Mouse (Mus musculus) heart, postnatal 14 days (tissue): ENCODE measurements at regions not wholly inside any gene's neighbourhood (a gene's known extent, or its start where the extent isn't known, plus 50 kb on each side); places are given as distances from the start of the nearest gene placed in this dataset.

Experiments used
- DNase-seq, 2 experiments: peaks; one replicate each; pipeline ENCODE4 v3.0.0; 2021 to 2022
- intact Hi-C: fragments of 180-260 bp; cut with DNase I; formaldehyde crosslinking; loops from one replicate; pipeline ENCODE4 v1.15.1; 2025

DNA sequence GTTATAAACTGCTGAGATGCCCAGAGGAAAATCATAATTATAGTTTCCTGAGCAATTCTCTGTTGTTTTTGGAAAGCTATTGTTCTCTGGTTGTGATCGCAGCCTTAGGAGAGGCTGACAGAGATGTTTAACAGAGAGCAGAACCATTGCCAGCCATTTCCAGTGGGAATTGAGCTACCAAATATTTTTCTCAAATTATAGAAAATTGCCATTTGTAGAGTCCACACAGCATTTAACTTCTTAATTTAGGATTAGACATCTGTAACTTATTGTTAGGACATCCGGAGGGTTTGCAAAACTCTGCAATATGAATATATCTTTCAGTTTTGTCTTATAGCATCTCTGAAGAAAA, 222.0 kb downstream of the Enc1 start:
- intact Hi-C loops, result no loop called here
- no peak for DNase-seq

DNA sequence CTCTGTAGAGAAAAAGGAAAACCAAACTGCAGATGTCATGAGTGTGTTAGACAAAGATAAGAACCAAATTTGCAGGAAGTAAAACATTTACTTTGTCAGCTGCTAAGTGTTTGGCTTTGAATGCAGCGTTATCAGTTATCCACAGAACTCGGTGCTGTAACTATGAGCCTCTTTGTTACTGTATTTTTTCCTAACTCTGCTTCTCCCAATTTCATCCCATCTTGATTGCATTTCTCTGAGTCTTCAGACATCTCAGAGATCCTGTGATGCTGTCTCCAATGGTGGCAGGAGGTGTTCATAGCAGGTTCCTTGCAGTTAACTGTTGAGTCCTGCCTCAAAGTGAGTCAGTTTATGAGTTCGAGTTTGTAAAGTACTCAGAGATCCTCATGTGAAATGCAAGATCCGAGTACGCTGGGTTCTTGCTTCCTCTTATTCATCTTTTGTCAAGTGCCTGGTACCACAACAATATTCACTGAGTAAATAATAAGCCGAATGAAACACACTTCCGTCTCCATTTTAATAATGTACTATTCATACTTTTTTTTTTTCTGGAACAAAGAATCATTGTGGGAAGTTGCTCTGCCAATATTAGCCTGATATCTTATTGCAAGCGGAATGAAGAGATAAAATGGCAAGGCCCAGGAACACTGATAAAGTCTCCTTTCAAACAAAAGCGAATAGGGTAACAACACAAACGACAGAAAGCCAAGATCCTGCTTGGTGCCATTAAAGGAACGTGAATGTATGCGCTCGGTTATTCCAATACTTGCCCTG, 221.4 kb downstream of the Enc1 start:
- DNase-seq, result no peak
- intact Hi-C loops, result no loop called here

DNA sequence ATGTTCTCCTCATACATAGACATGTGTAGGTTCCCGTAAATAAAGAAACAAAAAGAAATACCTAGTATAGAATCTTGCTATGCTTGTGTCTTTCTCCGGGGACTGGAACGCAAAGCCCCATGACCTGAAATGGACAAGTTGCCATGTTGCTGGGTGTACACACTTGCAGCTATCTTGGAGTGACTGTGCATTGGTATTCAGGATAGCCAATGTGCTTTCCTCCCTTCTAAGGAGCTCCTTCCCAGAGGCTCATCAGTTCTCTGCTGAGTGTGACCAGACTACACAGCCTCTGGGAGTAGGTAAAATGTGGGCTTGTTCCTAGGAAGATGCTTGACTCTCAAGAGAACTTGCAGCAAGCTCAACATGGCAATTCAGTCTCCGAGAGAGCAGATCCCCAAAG, 220.3 kb downstream of the Enc1 start:
- no peak for DNase-seq

GRCm38 (mm10) chr13:97459106-97459505, 218.2 kb downstream of the Enc1 start:
- DNase-seq, result no peak
- intact Hi-C loops, result no loop called here

More for the DNA sequence above, 220.3 kb downstream of the Enc1 start:
- intact Hi-C loops, result no loop called here

DNA sequence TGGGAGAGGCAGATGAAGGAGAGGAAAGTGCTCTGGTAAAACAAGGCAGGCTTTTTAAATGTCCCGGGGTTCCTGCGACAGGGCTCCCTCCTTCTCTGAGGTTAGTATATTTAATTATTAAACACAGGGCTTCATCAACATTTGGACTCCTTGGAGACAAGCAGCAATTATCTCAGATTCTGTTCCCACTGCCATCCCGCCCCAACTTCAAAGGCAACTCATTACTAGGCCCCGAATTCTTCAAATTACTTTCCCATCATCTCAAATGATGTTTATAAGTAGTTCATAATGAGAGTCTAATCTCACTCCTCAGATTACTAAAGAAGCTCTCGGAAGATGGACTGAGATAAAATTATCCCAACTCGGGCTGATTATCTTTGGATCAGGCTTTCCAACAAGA, 215.1 kb downstream of the Enc1 start:
- intact Hi-C loops, result no loop called here
- no peak for DNase-seq

DNA sequence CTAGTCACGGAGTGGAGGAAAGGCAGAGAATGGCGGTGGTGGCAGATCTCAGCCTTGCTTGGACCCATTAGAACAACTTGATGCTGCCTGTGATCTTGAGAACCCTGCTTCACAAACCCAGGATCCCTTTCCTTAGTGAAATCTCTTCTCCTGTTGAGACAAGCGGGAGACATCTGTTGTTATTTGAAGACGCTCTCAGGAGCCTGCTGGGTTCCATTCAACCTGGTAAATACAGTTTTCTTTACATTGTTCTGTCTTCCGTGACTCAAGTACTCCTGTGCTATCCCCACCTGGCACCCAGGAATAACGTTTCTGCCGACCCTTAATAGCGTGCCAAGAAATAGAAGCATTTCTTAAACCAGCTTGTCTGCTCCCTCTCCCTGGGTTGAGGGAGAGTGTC, 213.8 kb downstream of the Enc1 start:
- no peak for DNase-seq
- intact Hi-C loops, result no loop called here

DNA sequence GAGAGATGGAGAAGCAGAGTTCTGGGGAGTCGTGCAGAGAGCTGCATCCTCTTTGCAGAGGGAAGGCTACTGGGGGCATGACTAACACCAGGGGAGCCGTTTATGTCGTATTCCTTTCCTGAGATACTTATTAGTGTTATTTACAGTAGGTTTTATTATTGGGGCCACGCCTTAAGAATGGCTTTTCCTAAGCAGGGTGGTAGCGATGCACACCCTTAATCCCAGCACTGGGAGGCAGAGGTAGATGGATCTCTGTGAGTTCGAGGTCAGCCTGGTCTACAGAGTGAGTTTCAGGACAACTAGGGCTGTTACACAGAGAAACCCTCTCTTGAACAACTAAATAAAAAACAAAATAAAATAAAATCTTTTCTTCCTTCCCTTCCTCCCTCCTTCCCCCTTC, 212.6 kb downstream of the Enc1 start:
- no peak for DNase-seq
- intact Hi-C loops, result no loop called here

DNA sequence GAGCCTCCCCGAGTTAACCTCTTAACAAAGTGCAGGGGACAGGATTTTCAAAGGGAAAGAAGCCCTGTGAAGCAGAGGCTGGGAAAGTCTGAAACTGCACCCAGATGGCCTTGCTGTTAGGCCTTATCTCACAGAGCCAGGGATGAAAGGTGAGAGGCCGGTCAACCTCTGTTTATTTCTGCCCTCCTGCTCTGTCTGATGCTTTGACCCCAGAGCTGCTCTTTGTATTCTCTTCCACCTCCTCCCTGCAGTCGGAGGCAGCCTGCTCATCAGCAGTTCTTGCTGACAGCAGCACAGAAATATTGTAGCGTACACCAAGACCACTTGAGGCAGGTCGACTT, 212.2 kb downstream of the Enc1 start:
- intact Hi-C loops, result no loop called here
- no peak for DNase-seq

GRCm38 (mm10) chr13:97452386-97453089, 211.6 kb downstream of the Enc1 start:
- no peak for DNase-seq
- intact Hi-C loops, result no loop called here

- intact Hi-C loops, result no loop called here
- DNase-seq, result no peak
Observed at GRCm38 (mm10) chr13:97451276-97451675, 210.4 kb downstream of the Enc1 start.

DNA sequence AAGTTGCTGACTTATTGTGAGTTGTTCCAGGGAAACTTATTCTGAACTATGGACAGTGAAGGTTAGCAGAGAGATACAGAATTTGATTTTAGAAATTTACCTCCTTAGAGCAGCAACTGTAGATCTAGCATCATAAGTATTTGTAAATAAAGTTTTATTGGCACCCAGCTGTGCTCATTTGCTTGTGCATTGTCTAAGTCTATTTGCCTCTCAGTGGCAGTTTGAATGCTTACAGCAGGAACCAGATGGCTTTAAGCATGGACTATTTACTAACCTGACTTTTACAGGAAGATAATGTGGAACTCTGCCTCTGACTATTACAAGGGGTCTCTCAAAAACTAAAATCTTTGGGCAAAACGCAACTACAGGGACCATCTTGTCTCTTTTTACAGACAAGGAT, 207.2 kb downstream of the Enc1 start:
- DNase-seq, result no peak
- intact Hi-C loops, result no loop called here

DNA sequence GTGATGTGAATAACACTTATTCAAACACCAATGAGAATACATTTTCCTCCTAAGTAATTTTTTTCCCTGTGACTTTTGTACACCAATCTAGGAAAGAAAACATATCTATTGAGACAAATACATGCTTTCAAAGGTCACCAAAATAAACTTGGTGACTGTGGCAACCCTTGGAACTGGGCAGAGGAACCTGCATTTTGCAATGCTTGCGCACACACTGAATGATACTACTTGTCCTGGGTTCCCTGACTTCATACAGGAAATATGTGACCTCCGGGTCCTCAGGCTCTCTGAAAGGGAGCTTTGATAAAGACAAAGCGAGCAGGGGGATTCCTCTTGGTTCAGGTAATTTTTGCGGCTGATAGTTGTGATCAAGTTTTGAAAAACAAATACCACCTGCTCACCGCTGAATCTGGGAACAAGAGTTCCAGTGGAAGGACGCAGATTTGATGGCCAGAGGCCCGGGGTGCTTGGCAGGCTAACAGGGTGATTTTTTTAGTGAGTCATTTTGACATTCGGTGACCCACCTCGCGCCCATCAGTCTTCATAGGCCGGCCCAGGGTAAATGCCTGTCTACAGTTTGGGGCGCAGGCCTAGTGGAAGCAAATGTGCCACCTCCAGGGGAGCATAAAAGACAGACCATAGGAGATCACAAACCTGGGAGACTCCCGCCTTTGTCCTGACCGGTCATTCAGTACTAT, 203.0 kb downstream of the Enc1 start:
- peak; percentile 29 to 43 for DNase-seq
- intact Hi-C loops, result no loop called here

- intact Hi-C loops, result no loop called here
- DNase-seq, result no peak
Observed at GRCm38 (mm10) chr13:97442806-97443205, 201.9 kb downstream of the Enc1 start.

DNA sequence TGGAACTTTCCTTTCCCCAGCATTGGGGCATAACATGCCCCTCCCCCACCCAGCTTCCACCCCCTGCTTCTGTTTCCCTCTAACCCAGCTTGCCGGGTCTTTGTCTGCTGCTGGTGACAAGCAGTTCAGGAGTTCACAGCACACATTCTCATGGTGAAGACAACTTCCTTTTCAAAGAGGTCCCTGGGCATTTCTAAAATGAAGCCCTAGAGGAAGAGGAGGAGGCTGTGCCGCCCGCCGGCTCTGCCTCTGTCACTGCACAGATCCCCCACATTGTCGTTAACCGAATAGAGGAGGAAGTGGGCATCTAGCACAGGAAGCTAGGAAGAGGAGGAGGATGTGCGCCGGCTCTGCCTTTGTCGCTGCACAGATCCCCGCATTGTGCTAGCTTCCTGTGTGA, 201.4 kb downstream of the Enc1 start:
- intact Hi-C loops, result no loop called here
- peak in 1 of 2 experiments; percentile 9 for DNase-seq

GRCm38 (mm10) chr13:97441803-97442202, 200.9 kb downstream of the Enc1 start:
- DNase-seq, result no peak
- intact Hi-C loops, result no loop called here

DNA sequence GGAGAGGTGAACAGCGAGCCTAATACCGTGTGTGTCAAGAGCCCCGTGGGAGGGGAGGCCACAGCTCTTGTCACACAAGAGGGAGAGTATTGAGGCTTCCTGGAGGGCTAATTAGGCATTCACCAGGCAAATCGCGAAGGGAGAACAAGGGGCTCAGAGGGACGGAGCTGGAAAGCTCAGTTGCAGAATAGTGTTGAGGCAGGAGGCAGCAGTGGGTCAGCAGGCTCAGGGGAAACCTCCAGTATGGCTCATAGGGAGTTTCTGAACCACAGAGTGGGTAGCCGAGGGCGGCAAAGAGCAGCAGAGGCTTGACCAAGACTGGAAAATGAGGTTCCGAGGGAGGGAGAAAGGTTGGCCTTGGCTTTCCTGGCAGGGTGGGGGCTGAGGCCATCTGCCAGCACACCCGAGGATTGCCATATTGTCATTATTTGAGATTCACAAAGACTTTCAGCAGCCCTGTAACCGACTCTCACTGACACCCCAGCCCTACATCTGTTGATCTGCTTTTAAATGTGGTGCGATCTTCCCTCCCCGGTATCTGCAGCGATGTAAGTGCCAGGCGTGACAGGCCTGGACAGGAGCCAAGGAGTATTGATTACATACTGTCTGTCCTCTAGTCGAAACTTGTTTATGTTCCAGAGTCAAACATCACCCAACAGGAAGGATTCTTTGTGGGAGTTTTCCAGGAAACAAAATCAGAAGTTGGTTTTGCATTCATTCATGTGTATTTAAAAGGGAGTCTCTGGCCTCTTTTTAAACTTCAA, 198.5 kb downstream of the Enc1 start:
- intact Hi-C loops, result loop anchor here (5.0 kb wide), 1 partner anchor 142 kb away; no protein-coding TSS in a partner anchor
- no peak for DNase-seq

- intact Hi-C loops, result loop anchor here (5.0 kb wide), 1 partner anchor 141 kb away; no protein-coding TSS in a partner anchor
Observed at GRCm38 (mm10) chr13:97438692-97439091, 197.8 kb downstream of the Enc1 start.

GRCm38 (mm10) chr13:97438277-97438676, 197.4 kb downstream of the Enc1 start:
- intact Hi-C loops, result loop anchor here (5.0 kb wide), 1 partner anchor 141 kb away; no protein-coding TSS in a partner anchor
- DNase-seq, result no peak

More at GRCm38 (mm10) chr13:97438692-97439091, 197.8 kb downstream of the Enc1 start:
- DNase-seq, result no peak

DNA sequence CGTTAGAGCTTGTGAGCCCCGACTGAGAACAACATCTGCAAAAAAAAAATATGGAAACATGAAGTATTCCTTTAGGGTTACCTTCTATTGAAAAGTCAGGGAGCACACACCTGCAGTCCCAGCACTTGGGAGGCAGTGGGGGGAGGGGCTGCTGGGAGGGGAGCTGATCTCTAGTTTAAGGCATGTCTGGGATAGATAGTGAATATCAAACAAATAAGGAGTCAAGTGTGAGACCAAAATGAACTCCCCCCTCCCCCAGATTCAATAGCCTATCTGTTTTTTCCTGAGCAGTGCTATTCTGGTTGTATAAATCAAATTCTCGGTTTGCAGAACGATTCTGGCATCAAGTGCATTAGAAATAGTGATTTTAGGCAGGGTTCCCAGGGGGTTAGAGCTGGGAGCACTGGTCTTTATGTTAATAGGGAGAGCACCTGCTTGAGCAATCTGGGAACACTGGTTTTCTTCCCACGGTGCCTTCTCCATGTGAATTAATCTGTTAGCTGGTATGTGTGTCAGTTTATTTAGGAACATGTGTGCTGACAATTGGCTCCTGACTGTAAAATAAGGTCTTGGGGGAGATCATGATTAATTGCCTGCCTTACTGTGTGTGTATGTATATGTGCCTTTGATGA, 195.9 kb downstream of the Enc1 start:
- intact Hi-C loops, result loop anchor here (2.0 to 5.0 kb wide), 2 partner anchors 140 to 196 kb away; partner anchors contain the start of gene Enc1

More for the DNA sequence above, 195.9 kb downstream of the Enc1 start:
- DNase-seq, result no peak
